Mouse (Mus musculus) gastrocnemius, adult 18-20 months (tissue): Measurements from ENCODE around the gene Pdia2. TPM values are rescaled to one million over a fixed set of nuclear protein-coding genes. Genes with fewer than 3 reads are reported as not detected.
A peak's percentile ranks its signal among the peaks of the same experiment; 100 is the strongest.
"Not testable (repeated sequence)": the region's sequence is repeated elsewhere in the genome, so short reads cannot be mapped to it uniquely, and the experiment has no call there.

Experiments used
- DNase-seq: peaks from one replicate; pipeline ENCODE4 v3.0.0; 2021; ENCODE audit warnings: low spot score
- total RNA-seq, 2 experiments: library from RNA; stranded (reverse); gene quantifications; 2 replicates each; pipeline ENCODE4 v1.2.3; 2021

The Pdia2 gene
- total RNA-seq, 2 experiments from 2014 or later, result not detected

GRCm38 (mm10) chr17:26201998-26202397, 3.1 kb upstream of the Pdia2 start:
- no peak for DNase-seq

- no peak for DNase-seq
These were observed 2.2 kb upstream of the Pdia2 start for GRCm38 (mm10) chr17:26200831-26201705.

DNA sequence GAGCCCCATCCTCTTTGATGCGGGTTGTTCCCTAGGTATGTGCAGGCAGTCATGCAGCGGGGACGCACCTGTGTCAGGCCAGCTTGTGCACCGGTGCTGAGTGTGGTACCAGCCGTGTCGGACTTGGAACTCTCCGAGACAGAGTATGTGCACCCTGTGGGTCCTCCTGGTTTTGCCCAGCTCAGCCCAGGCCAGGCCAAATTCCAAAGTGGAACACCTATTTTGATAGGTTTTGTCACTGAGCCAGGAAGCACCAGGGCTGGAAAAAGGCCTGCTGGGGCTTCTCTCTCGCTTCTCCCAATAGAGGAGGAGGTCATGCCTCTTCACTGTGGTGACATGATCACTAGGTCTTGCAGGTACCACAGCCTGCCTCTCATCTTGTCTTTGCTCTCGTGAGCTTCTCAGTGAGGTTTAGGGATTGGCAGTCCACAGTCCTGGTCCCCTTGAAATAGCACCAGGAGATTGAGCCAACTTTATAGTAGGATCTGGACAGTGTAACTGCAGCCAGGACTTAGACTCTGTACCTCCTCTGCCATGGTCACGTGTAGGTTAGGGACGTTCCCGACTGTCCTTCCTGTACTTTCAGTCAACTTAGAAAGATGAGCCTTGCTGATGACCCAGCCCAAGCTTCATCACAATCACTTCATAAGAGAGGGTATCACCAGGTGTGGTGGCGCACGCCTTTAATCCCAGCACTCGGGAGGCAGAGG, 6.3 kb downstream of the Pdia2 start:
- DNase-seq, result no peak

DNA sequence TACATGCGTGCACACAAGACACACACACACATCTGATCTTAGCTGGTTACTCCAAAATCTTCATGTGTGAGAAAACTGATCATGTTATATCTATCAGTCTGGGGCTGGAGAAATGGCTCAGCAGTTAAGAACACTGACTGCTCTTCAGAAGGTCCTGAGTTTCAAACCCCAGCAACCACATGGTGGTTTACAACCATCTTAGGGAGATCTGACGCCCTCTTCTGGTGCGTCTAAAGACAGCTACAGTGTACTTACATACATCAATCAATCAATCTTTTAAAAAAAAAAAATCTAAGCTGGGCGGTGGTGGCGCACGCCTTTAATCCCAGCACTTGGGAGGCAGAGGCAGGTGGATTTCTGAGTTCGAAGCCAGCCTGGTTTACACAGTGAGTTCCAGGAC, 7.4 kb downstream of the Pdia2 start:
- not testable (repeated sequence) for DNase-seq

DNA sequence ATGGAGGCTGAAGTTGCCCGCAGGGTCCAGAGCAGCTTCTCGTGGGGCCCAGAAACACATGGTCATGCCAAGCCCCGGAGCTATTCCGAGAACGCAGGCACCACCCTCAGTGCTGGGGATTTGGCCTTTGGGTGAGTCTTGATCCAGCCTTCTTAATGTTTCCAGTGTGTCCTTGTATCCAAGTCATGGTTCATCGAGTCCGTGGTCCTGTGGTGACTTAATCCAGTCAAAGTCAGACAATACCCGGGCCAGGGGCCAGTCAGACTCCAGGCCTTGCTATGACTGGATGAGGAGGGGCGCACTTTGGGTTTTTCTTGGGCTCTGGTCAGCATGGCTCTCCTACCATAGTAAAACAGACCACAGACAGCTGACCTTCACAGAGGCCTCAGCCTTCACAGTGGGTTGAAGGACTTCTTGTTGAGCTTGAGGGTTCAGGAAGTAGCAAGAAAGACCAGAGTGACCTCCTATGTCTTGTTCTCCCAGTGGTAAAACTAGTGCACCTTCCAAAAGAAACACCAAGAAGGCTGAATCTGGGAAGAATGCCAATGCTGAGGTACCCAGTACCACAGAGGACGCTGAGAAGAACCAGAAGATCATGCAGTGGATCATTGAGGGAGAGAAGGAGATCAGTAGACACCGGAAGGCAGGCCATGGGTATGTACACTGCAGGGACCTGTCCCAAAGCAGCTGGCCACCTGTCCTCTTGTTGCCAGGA, 10.6 kb downstream of the Pdia2 start:
- no peak for DNase-seq

DNA sequence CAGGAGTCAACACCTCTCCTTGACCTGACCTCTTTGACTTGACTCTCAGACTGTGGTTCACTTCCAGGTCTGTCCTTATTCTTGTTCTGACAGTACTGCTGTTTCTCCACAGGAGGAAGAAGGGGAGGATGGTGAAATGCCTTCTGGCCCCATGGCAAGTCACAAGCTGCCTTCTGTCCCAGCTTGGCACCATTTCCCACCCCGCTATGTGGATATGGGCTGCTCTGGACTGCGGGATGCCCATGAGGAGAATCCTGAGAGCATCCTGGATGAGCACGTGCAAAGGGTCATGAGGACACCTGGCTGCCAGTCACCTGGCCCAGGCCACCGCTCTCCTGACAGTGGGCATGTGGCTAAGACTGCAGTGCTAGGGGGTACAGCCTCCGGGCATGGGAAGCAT, 11.3 kb downstream of the Pdia2 start:
- no peak for DNase-seq

DNA sequence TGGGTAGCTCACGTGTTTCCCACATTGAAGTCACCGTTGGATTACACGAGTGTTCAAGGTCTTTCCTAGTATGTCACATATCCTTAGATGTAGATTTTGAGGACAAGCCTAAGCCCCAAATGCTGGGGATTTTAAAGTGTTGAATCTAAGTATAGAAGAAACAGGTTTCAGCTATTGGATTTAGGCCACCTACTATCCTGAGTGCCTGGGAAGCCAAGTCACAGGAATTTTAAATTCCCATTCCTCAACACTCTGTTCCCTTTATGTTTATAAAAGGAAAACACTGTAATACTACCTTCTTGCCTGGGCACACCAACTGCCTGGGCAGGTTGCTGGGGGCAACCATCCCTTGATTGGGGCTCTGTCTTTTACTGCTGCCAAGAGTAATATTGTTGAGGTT, 17.7 kb downstream of the Pdia2 start:
- no peak for DNase-seq

DNA sequence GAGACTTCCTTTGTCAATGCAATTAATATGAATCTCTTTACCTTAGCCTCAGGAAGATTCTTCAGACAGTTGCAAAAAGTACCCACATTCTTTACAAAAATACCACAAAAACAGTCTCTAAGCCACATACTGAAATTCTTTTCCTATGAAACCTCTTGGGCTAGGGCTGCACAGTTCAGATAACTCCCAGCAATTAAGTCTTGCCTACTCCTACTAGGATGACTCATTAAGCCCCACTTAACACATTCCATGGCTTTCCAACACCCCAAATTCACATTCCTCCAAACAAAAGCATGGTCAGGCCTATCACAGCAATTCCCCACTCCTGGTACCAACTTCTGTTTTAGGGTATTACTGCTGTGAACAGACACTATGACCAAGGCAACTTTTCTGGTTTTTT, 20.3 kb downstream of the Pdia2 start:
- DNase-seq, result no peak

- not testable (repeated sequence) for DNase-seq
These were observed 23.6 kb downstream of the Pdia2 start for GRCm38 (mm10) chr17:26175248-26175647.

- no peak for DNase-seq
These were observed 30.8 kb downstream of the Pdia2 start for GRCm38 (mm10) chr17:26168039-26168438.

DNA sequence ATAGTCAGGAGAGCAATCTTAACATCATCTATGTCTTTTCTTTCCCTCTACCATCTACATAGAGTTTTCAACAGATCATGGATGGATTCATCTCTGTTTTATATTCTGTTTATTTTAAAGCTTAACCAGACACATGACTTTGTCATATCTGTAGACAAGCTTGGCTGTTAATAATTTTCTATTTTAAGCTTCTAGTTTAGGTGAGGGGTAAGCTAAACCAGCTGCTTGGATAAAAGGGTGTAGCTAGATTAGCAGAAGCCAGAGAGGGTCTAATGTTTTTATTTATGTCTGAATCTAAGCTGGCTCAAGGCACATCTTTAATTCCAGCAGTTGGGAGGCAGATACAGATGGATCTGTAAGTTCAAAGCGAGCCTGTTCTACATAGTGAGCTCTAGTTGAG, 36.2 kb downstream of the Pdia2 start:
- no peak for DNase-seq

GRCm38 (mm10) chr17:26151886-26152630, 46.8 kb downstream of the Pdia2 start:
- peak; percentile 6 for DNase-seq

- no peak for DNase-seq
These were observed 49.8 kb downstream of the Pdia2 start for GRCm38 (mm10) chr17:26149056-26149455.

Other genes starting within 250 kb of the Pdia2 start
- not detected for gene A930017K11Rik, start 246.5 kb downstream of the Pdia2 start, total RNA-seq
- 1 to 10 TPM; 4.4 to 6.5 TPM for gene Capn15, start 213.3 kb downstream of the Pdia2 start, total RNA-seq
- 10 to 100 TPM; 88.9 to 96.2 TPM for gene Rab11fip3, start 129.5 kb downstream of the Pdia2 start, total RNA-seq
- 1 to 10 TPM; 2.6 to 2.8 TPM for gene Decr2, start 108.8 kb downstream of the Pdia2 start, total RNA-seq
- 1 to 10 TPM; 2.5 to 2.9 TPM for gene Nme4, start 103.5 kb downstream of the Pdia2 start, total RNA-seq
- gene Tmem8, start 85.8 kb downstream of the Pdia2 start, total RNA-seq, result 1 to 10 TPM; 2.0 to 3.9 TPM
- gene Mrpl28, start 75.6 kb downstream of the Pdia2 start, total RNA-seq, result 10 to 100 TPM; 57.4 to 66.2 TPM
- gene Axin1, start 60.4 kb downstream of the Pdia2 start, total RNA-seq, result 10 to 100 TPM; 15.7 to 18.2 TPM
- gene Rgs11, start 3.9 kb upstream of the Pdia2 start, total RNA-seq, result under 1 TPM; 0.48 to 0.66 TPM
- 1 to 10 TPM; 1.2 to 1.4 TPM for gene Arhgdig, start 8.7 kb upstream of the Pdia2 start, total RNA-seq
- gene Fam234a, start 45.2 kb upstream of the Pdia2 start, total RNA-seq, result 10 to 100 TPM; 76.7 to 85.3 TPM
- 10 to 100 TPM in 1 of 2 experiments, 1 to 10 TPM in 1; 9.6 to 11.6 TPM for gene Luc7l, start 53.8 kb upstream of the Pdia2 start, total RNA-seq
- gene Neurl1b, start 215.7 kb upstream of the Pdia2 start, total RNA-seq, result 1 to 10 TPM; 2.6 to 3.0 TPM